Mouse (Mus musculus): ENCODE measurements around the gene Olfr102. TPM values are rescaled to one million over a fixed set of nuclear protein-coding genes. Genes with fewer than 3 reads are reported as not detected.

Olfr102 gene
- polyA plus RNA-seq, 1 experiment from 2014 or later = not detected

DNA sequence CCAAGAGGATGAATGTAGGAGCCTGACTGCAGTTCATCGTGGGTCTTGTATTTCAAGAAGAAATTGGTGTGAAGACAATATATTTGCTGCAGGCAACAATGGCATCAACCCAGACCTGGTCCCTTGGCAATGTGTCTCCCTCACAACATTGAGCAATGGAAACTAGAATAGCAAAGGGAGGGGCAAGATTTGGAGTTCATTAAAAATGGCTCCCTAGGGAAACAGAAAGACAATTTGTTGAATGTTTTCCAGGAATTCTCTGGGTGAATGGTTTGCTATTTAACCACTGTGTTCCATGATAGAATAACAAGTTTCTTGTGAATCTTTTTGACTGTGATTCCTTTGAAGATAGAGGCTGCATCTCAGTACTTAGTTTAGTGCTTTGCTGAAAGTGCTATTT, 53.2 kb downstream of the Olfr102 start, which contains the start of gene Olfr98:
Olfr98 (minus strand) TSS at position 124 of the 400 bp plus-strand sequence.
- H3K36me3 ChIP-seq = no peaks in the 10 kb centered on the region
- H3K9ac ChIP-seq = no peak within 1 kb of the TSS
- no peak for ATAC-seq
- H3K4me3 ChIP-seq = no peak within 1 kb of the TSS
- H3K4me2 ChIP-seq = no peak within 1 kb of the TSS
- H3K27me3 ChIP-seq (replicated peaks) = no peaks in the 10 kb centered on the region
- H3K9me3 ChIP-seq (replicated peaks) = no peaks in the 10 kb centered on the region
- H3K4me1 ChIP-seq = no peaks in the 10 kb centered on the region
- 48% methylated on average over 1 of the region's 1 CpGs for WGBS (ENCODE audit: insufficient replicate concordance)
- no peak within 1 kb of the TSS for H3K27ac ChIP-seq

Other genes starting within 250 kb of the Olfr102 start
- gene Olfr90, start 228.6 kb downstream of the Olfr102 start, polyA plus RNA-seq (2016; fragmentation: Nextera tagmentation; extraction: Ambion mirVana) = not detected in 2 replicates
- gene Olfr91, start 218.8 kb downstream of the Olfr102 start, polyA plus RNA-seq (2016; fragmentation: Nextera tagmentation; extraction: Ambion mirVana) = not detected in 2 replicates
- not detected in 2 replicates for gene Olfr92, start 197.0 kb downstream of the Olfr102 start, polyA plus RNA-seq (2016; fragmentation: Nextera tagmentation; extraction: Ambion mirVana)
- not detected in 2 replicates for gene Olfr93, start 155.6 kb downstream of the Olfr102 start, polyA plus RNA-seq (2016; fragmentation: Nextera tagmentation; extraction: Ambion mirVana)
- not detected in 2 replicates for gene Ubd, start 123.2 kb downstream of the Olfr102 start, polyA plus RNA-seq (2016; fragmentation: Nextera tagmentation; extraction: Ambion mirVana)
- not detected in 2 replicates for gene Olfr94, start 116.1 kb downstream of the Olfr102 start, polyA plus RNA-seq (2016; fragmentation: Nextera tagmentation; extraction: Ambion mirVana)
- not detected in 2 replicates for gene Olfr95, start 103.9 kb downstream of the Olfr102 start, polyA plus RNA-seq (2016; fragmentation: Nextera tagmentation; extraction: Ambion mirVana)
- not detected in 2 replicates for gene Olfr96, start 96.9 kb downstream of the Olfr102 start, polyA plus RNA-seq (2016; fragmentation: Nextera tagmentation; extraction: Ambion mirVana)
- gene Olfr97, start 79.7 kb downstream of the Olfr102 start, polyA plus RNA-seq (2016; fragmentation: Nextera tagmentation; extraction: Ambion mirVana) = not detected in 2 replicates
- gene Olfr98, start 53.3 kb downstream of the Olfr102 start, polyA plus RNA-seq (2016; fragmentation: Nextera tagmentation; extraction: Ambion mirVana) = not detected in 2 replicates
- 1.1 and 1.5 TPM in 2 replicates for gene H2-M3, start 46.8 kb downstream of the Olfr102 start, polyA plus RNA-seq (2016; fragmentation: Nextera tagmentation; extraction: Ambion mirVana)
- not detected in 2 replicates for gene Olfr99, start 33.6 kb downstream of the Olfr102 start, polyA plus RNA-seq (2016; fragmentation: Nextera tagmentation; extraction: Ambion mirVana)
- gene Olfr101, start 12.7 kb downstream of the Olfr102 start, polyA plus RNA-seq (2016; fragmentation: Nextera tagmentation; extraction: Ambion mirVana) = not detected in 2 replicates
- not detected in 2 replicates for gene Olfr103, start 22.6 kb upstream of the Olfr102 start, polyA plus RNA-seq (2016; fragmentation: Nextera tagmentation; extraction: Ambion mirVana)
- not detected in 2 replicates for gene Olfr104-ps, start 42.5 kb upstream of the Olfr102 start, polyA plus RNA-seq (2016; fragmentation: Nextera tagmentation; extraction: Ambion mirVana)
- gene Olfr105-ps, start 62.0 kb upstream of the Olfr102 start, polyA plus RNA-seq (2016; fragmentation: Nextera tagmentation; extraction: Ambion mirVana) = not detected in 2 replicates
- not detected in 2 replicates for gene Olfr106-ps, start 73.3 kb upstream of the Olfr102 start, polyA plus RNA-seq (2016; fragmentation: Nextera tagmentation; extraction: Ambion mirVana)
- gene Olfr107, start 82.2 kb upstream of the Olfr102 start, polyA plus RNA-seq (2016; fragmentation: Nextera tagmentation; extraction: Ambion mirVana) = not detected in 2 replicates
- not detected in 2 replicates for gene Olfr108, start 128.4 kb upstream of the Olfr102 start, polyA plus RNA-seq (2016; fragmentation: Nextera tagmentation; extraction: Ambion mirVana)
- gene Olfr109, start 141.9 kb upstream of the Olfr102 start, polyA plus RNA-seq (2016; fragmentation: Nextera tagmentation; extraction: Ambion mirVana) = not detected in 2 replicates
- not detected in 2 replicates for gene H2-M2, start 166.5 kb upstream of the Olfr102 start, polyA plus RNA-seq (2016; fragmentation: Nextera tagmentation; extraction: Ambion mirVana)
- not detected in 2 replicates for gene Olfr110, start 175.4 kb upstream of the Olfr102 start, polyA plus RNA-seq (2016; fragmentation: Nextera tagmentation; extraction: Ambion mirVana)
- not detected in 2 replicates for gene Olfr111, start 191.0 kb upstream of the Olfr102 start, polyA plus RNA-seq (2016; fragmentation: Nextera tagmentation; extraction: Ambion mirVana)